Mouse (Mus musculus) hindbrain, embryonic 16.5 days (tissue): ENCODE data around the gene Mdc1. TPM values are rescaled to one million over a fixed set of nuclear protein-coding genes. Genes with fewer than 3 reads are reported as not detected.
A peak's percentile ranks its signal among the peaks of the same experiment; 100 is the strongest.

Experiments used
- ATAC-seq: fragments of 200-750 bp; cut with Nextera tagmentation; 2 replicates; pipeline ENCODE4 v1.8.0; 2017; ENCODE audit warnings: moderate TSS enrichment, moderate library complexity
- H3K27ac ChIP-seq: fragments of 300-500 bp; sonication (generic); 2 replicates; pipeline ENCODE4 v1.5.1; 2014; ENCODE audit warnings: low read depth, mild to moderate bottlenecking, control low read depth, low read length, moderate library complexity
- H3K27me3 ChIP-seq: fragments of 300-500 bp; sonication (generic); replicated peaks from 2 replicates; pipeline ENCODE4 v1.6.1; 2014; ENCODE audit warnings: low read length; ENCODE audit not compliant: control insufficient read depth, insufficient read depth
- H3K36me3 ChIP-seq: fragments of 300-500 bp; sonication (generic); 2 replicates; pipeline ENCODE4 v1.6.1; 2014; ENCODE audit warnings: mild to moderate bottlenecking, low read length, moderate library complexity, mixed read lengths; ENCODE audit not compliant: control insufficient read depth, insufficient read depth
- H3K4me1 ChIP-seq: fragments of 300-500 bp; sonication (generic); 2 replicates; pipeline ENCODE4 v1.6.1; 2014; ENCODE audit warnings: low read depth, low read length; ENCODE audit not compliant: control insufficient read depth, insufficient read depth
- H3K4me2 ChIP-seq: fragments of 300-500 bp; sonication (generic); 2 replicates; pipeline ENCODE4 v1.6.1; 2014; ENCODE audit warnings: mild to moderate bottlenecking, low read length, control low read depth, moderate library complexity
- H3K4me3 ChIP-seq: fragments of 300-500 bp; sonication (generic); 2 replicates; pipeline ENCODE4 v1.5.1; 2014; ENCODE audit warnings: mild to moderate bottlenecking, low read length, control low read depth, moderate library complexity
- H3K9ac ChIP-seq: fragments of 300-500 bp; sonication (generic); 2 replicates; pipeline ENCODE4 v1.6.1; 2014; ENCODE audit warnings: low read depth, mild to moderate bottlenecking, control low read depth, low read length, moderate library complexity
- H3K9me3 ChIP-seq: fragments of 300-500 bp; sonication (generic); 2 replicates; pipeline ENCODE4 v1.6.1; 2014; ENCODE audit warnings: mild to moderate bottlenecking, low read length, moderate library complexity; ENCODE audit not compliant: control insufficient read depth
- WGBS: fragments of 180-500 bp; shearing (Covaris S2); extraction: QIAGEN DNeasy Blood & Tissue Kit; methylation state at CpG from one replicate; pipeline ENCODE4 v1.1.7; 2014; 5-methylcytosine and 5-hydroxymethylcytosine counted together
- polyA plus RNA-seq: library from polyadenylated mRNA; unstranded; fragments of >200 nt; fragmentation: Nextera tagmentation; extraction: Ambion mirVana; gene quantifications from 2 replicates; pipeline ENCODE4 v1.2.1, GENCODE M21; 2015

Mdc1 gene
- polyA plus RNA-seq, 1 experiment from 2014 or later, result 9.3 TPM

- no peaks in the 10 kb centered on the region for H3K27me3 ChIP-seq
- no peak for ATAC-seq
- H3K27ac ChIP-seq, result no peak overlapping the region
- no peak overlapping the region for H3K4me3 ChIP-seq
- no peak overlapping the region for H3K9ac ChIP-seq
- H3K4me2 ChIP-seq, result no peak overlapping the region
- H3K36me3 ChIP-seq, result peaks cover 51% of the 10 kb centered on the region
- H3K4me1 ChIP-seq, result peaks cover 11% of the 10 kb centered on the region
- WGBS, result 99% methylated on average over 14 of the region's 14 CpGs
- H3K9me3 ChIP-seq, result no peaks in the 10 kb centered on the region
These were observed 42.5 kb downstream of the Mdc1 start for GRCm38 (mm10) chr17:35883777-35884176.

- no peak overlapping the region for H3K9ac ChIP-seq
- ATAC-seq, result no peak
- 75% methylated on average over 7 of the region's 17 CpGs for WGBS
- peaks cover 69% of the 10 kb centered on the region for H3K36me3 ChIP-seq
- no peaks in the 10 kb centered on the region for H3K4me1 ChIP-seq
- H3K9me3 ChIP-seq, result no peaks in the 10 kb centered on the region
- H3K27me3 ChIP-seq, result no peaks in the 10 kb centered on the region
- H3K27ac ChIP-seq, result no peak overlapping the region
- H3K4me2 ChIP-seq, result no peak overlapping the region
- H3K4me3 ChIP-seq, result no peak overlapping the region
These were observed 46.4 kb downstream of the Mdc1 start for GRCm38 (mm10) chr17:35887725-35888124.

- H3K9ac ChIP-seq, result peak within 1 kb of the TSS; percentile 93
- peak within 1 kb of the TSS; percentile 80 for H3K4me3 ChIP-seq
- WGBS, result under 1% methylated on average over 82 of the region's 86 CpGs
- no peaks in the 10 kb centered on the region for H3K9me3 ChIP-seq
- H3K27ac ChIP-seq, result peak within 1 kb of the TSS; percentile 98
- H3K36me3 ChIP-seq, result peaks cover 30% of the 10 kb centered on the region
- H3K27me3 ChIP-seq, result no peaks in the 10 kb centered on the region
- H3K4me1 ChIP-seq, result peaks cover 13% of the 10 kb centered on the region
- H3K4me2 ChIP-seq, result peak within 1 kb of the TSS; percentile 99
- peak; percentile 95 for ATAC-seq
These were observed 55.7 kb downstream of the Mdc1 start, which contains the start of gene 2310061I04Rik for GRCm38 (mm10) chr17:35896781-35897643. Gene 2310061I04Rik, minus strand, starts transcription at chr17:35897431.

GRCm38 (mm10) chr17:35897644-35898573 is 56.6 kb downstream of the Mdc1 start:
- Histone ChIP-seq H3K36me3 (peaks cover 32% of the 10 kb centered on the region), H3K9me3 (no peaks in the 10 kb centered on the region), H3K9ac (peak overlapping the region; percentile 93), H3K27me3 (no peaks in the 10 kb centered on the region), H3K4me3 (peak overlapping the region; percentile 80), H3K4me1 (peaks cover 13% of the 10 kb centered on the region), H3K4me2 (peak overlapping the region; percentile 99), H3K27ac (peak overlapping the region; percentile 98)
- WGBS, result 40% methylated on average over 23 of the region's 23 CpGs
- peak; percentile 43 for ATAC-seq

GRCm38 (mm10) chr17:35900636-35901035 is 59.3 kb downstream of the Mdc1 start:
- Histone ChIP-seq H3K9ac (no peak overlapping the region), H3K27me3 (no peaks in the 10 kb centered on the region), H3K4me1 (peaks cover 13% of the 10 kb centered on the region), H3K36me3 (peaks cover 44% of the 10 kb centered on the region), H3K9me3 (no peaks in the 10 kb centered on the region), H3K27ac (no peak overlapping the region), H3K4me3 (no peak overlapping the region), H3K4me2 (no peak overlapping the region)
- ATAC-seq, result no peak
- WGBS, result 89% methylated on average over 3 of the region's 3 CpGs

GRCm38 (mm10) chr17:35903343-35903991 is 62.2 kb downstream of the Mdc1 start:
- Histone ChIP-seq H3K9me3 (no peaks in the 10 kb centered on the region), H3K4me3 (no peak overlapping the region), H3K36me3 (peaks cover 55% of the 10 kb centered on the region), H3K27me3 (no peaks in the 10 kb centered on the region), H3K27ac (no peak overlapping the region), H3K4me2 (no peak overlapping the region), H3K4me1 (peaks cover 8% of the 10 kb centered on the region), H3K9ac (no peak overlapping the region)
- no peak for ATAC-seq
- 86% methylated on average over 9 of the region's 9 CpGs for WGBS

- no peak overlapping the region for H3K9ac ChIP-seq
- H3K36me3 ChIP-seq, result peaks cover 55% of the 10 kb centered on the region
- no peak for ATAC-seq
These were observed 62.7 kb downstream of the Mdc1 start for GRCm38 (mm10) chr17:35903992-35904355.

GRCm38 (mm10) chr17:35905587-35905986 is 64.3 kb downstream of the Mdc1 start:
- 100% methylated on average over 1 of the region's 1 CpGs for WGBS
- H3K27ac ChIP-seq, result no peak overlapping the region
- no peak overlapping the region for H3K4me3 ChIP-seq
- no peaks in the 10 kb centered on the region for H3K27me3 ChIP-seq
- no peak for ATAC-seq
- H3K4me2 ChIP-seq, result no peak overlapping the region
- H3K4me1 ChIP-seq, result peaks cover 16% of the 10 kb centered on the region
- no peak overlapping the region for H3K9ac ChIP-seq
- H3K9me3 ChIP-seq, result no peaks in the 10 kb centered on the region
- peaks cover 46% of the 10 kb centered on the region for H3K36me3 ChIP-seq

More at GRCm38 (mm10) chr17:35903992-35904355, 62.7 kb downstream of the Mdc1 start:
- H3K27me3 ChIP-seq, result no peaks in the 10 kb centered on the region
- H3K4me2 ChIP-seq, result no peak overlapping the region
- no peak overlapping the region for H3K4me3 ChIP-seq
- no peak overlapping the region for H3K27ac ChIP-seq
- H3K9me3 ChIP-seq, result no peaks in the 10 kb centered on the region
- peaks cover 13% of the 10 kb centered on the region for H3K4me1 ChIP-seq
- 85% methylated on average over 4 of the region's 4 CpGs for whole genome bisulfite sequencing
